Mouse (Mus musculus) midbrain, embryonic 14.5 days (tissue): ENCODE data around the gene Sik2. TPM values are rescaled to one million over a fixed set of nuclear protein-coding genes. Genes with fewer than 3 reads are reported as not detected.
A peak's percentile ranks its signal among the peaks of the same experiment; 100 is the strongest.

Experiments
- ATAC-seq: fragments of 200-750 bp; cut with Nextera tagmentation; 2 replicates; pipeline ENCODE4 v1.8.0; 2017; ENCODE audit warnings: moderate number of reproducible peaks, moderate library complexity; ENCODE audit not compliant: low FRiP score, low TSS enrichment
- DNase-seq: peaks from one replicate; pipeline ENCODE4 v3.0.0-alpha.2; 2015
- H3K27ac ChIP-seq: fragments of 300-500 bp; sonication (generic); replicated peaks from 2 replicates; pipeline ENCODE4 v1.5.1; 2014; ENCODE audit warnings: mild to moderate bottlenecking, low read depth, low read length, moderate library complexity
- H3K27me3 ChIP-seq: fragments of 300-500 bp; sonication (generic); 2 replicates; pipeline ENCODE4 v1.6.1; 2014; ENCODE audit warnings: low read length, control low read depth, mixed read lengths; ENCODE audit not compliant: control insufficient read depth, insufficient read depth
- H3K36me3 ChIP-seq: fragments of 300-500 bp; sonication (generic); 2 replicates; pipeline ENCODE4 v1.6.1; 2014; ENCODE audit warnings: low read length, control low read depth; ENCODE audit not compliant: control insufficient read depth, insufficient read depth
- H3K4me1 ChIP-seq: fragments of 300-500 bp; sonication (generic); 2 replicates; pipeline ENCODE4 v1.6.1; 2014; ENCODE audit warnings: mild to moderate bottlenecking, antibody characterized with exemption, low read length, control low read depth; ENCODE audit not compliant: control insufficient read depth, insufficient read depth
- H3K4me2 ChIP-seq: fragments of 300-500 bp; sonication (generic); 2 replicates; pipeline ENCODE4 v1.6.1; 2014; ENCODE audit warnings: mild to moderate bottlenecking, low read length, moderate library complexity
- H3K4me3 ChIP-seq: fragments of 300-500 bp; sonication (generic); replicated peaks from 2 replicates; pipeline ENCODE4 v1.5.1; 2014; ENCODE audit warnings: low read depth, low read length
- H3K9ac ChIP-seq: fragments of 300-500 bp; sonication (generic); replicated peaks from 2 replicates; pipeline ENCODE4 v1.6.1; 2014; ENCODE audit warnings: mild to moderate bottlenecking, low read length, moderate library complexity
- H3K9me3 ChIP-seq: fragments of 300-500 bp; sonication (generic); 2 replicates; pipeline ENCODE4 v1.6.1; 2016; ENCODE audit warnings: low read length, control low read depth, mixed read lengths; ENCODE audit not compliant: control insufficient read depth
- WGBS: fragments of 180-500 bp; shearing (Covaris S2); extraction: QIAGEN DNeasy Blood & Tissue Kit; methylation state at CpG from one replicate; pipeline ENCODE4 v1.1.7; 2014; 5-methylcytosine and 5-hydroxymethylcytosine counted together
- polyA plus RNA-seq: library from polyadenylated mRNA; unstranded; fragments of >200 nt; fragmentation: Nextera tagmentation; extraction: Ambion mirVana; gene quantifications from 2 replicates; pipeline ENCODE4 v1.2.1, GENCODE M21; 2014

Gene Sik2
- polyA plus RNA-seq, 1 experiment from 2014 or later, result 17.0 TPM

GRCm38 (mm10) chr9:51030147-51030546 lies 21.3 kb upstream of the Sik2 start:
- no peaks in the 10 kb centered on the region for H3K4me1 ChIP-seq
- DNase-seq (no peak), ATAC-seq (no peak)
- H3K9ac ChIP-seq, result no peak overlapping the region
- no peaks in the 10 kb centered on the region for H3K27me3 ChIP-seq
- 64% methylated on average over 1 of the region's 1 CpGs for WGBS
- no peaks in the 10 kb centered on the region for H3K36me3 ChIP-seq
- no peak overlapping the region for H3K27ac ChIP-seq
- H3K4me3 ChIP-seq, result no peak overlapping the region
- no peak overlapping the region for H3K4me2 ChIP-seq
- no peaks in the 10 kb centered on the region for H3K9me3 ChIP-seq

GRCm38 (mm10) chr9:51026952-51027351 lies 18.1 kb upstream of the Sik2 start:
- Histone ChIP-seq H3K4me2 (no peak overlapping the region), H3K27ac (no peak overlapping the region), H3K4me3 (no peak overlapping the region), H3K9me3 (no peaks in the 10 kb centered on the region), H3K36me3 (no peaks in the 10 kb centered on the region), H3K4me1 (no peaks in the 10 kb centered on the region), H3K9ac (no peak overlapping the region), H3K27me3 (no peaks in the 10 kb centered on the region)
- no peak for ATAC-seq
- WGBS, result 93% methylated on average over 1 of the region's 1 CpGs
- DNase-seq, result no peak

GRCm38 (mm10) chr9:51021123-51021795 lies 12.4 kb upstream of the Sik2 start:
- Histone ChIP-seq H3K4me3 (no peak overlapping the region), H3K9me3 (no peaks in the 10 kb centered on the region), H3K4me2 (no peak overlapping the region), H3K36me3 (no peaks in the 10 kb centered on the region), H3K27ac (no peak overlapping the region), H3K27me3 (no peaks in the 10 kb centered on the region), H3K4me1 (no peaks in the 10 kb centered on the region), H3K9ac (no peak overlapping the region)
- no peak for DNase-seq
- 93% methylated on average over 4 of the region's 4 CpGs for WGBS
- no peak for ATAC-seq

- Histone ChIP-seq H3K36me3 (no peaks in the 10 kb centered on the region), H3K27ac (no peak overlapping the region), H3K27me3 (no peaks in the 10 kb centered on the region), H3K9me3 (no peaks in the 10 kb centered on the region), H3K9ac (no peak overlapping the region), H3K4me2 (no peak overlapping the region), H3K4me1 (no peaks in the 10 kb centered on the region), H3K4me3 (no peak overlapping the region)
- 85% methylated on average over 3 of the region's 3 CpGs for WGBS
- ATAC-seq (no peak), DNase-seq (no peak)
These were observed 11.5 kb upstream of the Sik2 start for GRCm38 (mm10) chr9:51020351-51020750.

- H3K27ac ChIP-seq, result no peak overlapping the region
- no peaks in the 10 kb centered on the region for H3K27me3 ChIP-seq
- H3K9ac ChIP-seq, result no peak overlapping the region
- H3K4me2 ChIP-seq, result no peak overlapping the region
- no peaks in the 10 kb centered on the region for H3K9me3 ChIP-seq
- no peaks in the 10 kb centered on the region for H3K4me1 ChIP-seq
- H3K36me3 ChIP-seq, result no peaks in the 10 kb centered on the region
- ATAC-seq (no peak), DNase-seq (no peak)
- no peak overlapping the region for H3K4me3 ChIP-seq
- WGBS, result 82% methylated on average over 7 of the region's 7 CpGs
These were observed 10.8 kb upstream of the Sik2 start for GRCm38 (mm10) chr9:51019670-51020069.

- no peak overlapping the region for H3K4me2 ChIP-seq
- no peaks in the 10 kb centered on the region for H3K9me3 ChIP-seq
- H3K27me3 ChIP-seq, result 0 out of 2 replicates have a peak, but pooled peaks cover 2% of the 10 kb centered on the region
- 75% methylated on average over 4 of the region's 4 CpGs for WGBS
- no peaks in the 10 kb centered on the region for H3K4me1 ChIP-seq
- no peak overlapping the region for H3K9ac ChIP-seq
- H3K4me3 ChIP-seq, result no peak overlapping the region
- H3K27ac ChIP-seq, result no peak overlapping the region
- DNase-seq (no peak), ATAC-seq (no peak)
- no peaks in the 10 kb centered on the region for H3K36me3 ChIP-seq
These were observed 6.9 kb upstream of the Sik2 start for GRCm38 (mm10) chr9:51015732-51016131.

- Histone ChIP-seq H3K9me3 (no peaks in the 10 kb centered on the region), H3K27me3 (0 out of 2 replicates have a peak, but pooled peaks cover 2% of the 10 kb centered on the region), H3K9ac (no peak overlapping the region), H3K4me1 (no peaks in the 10 kb centered on the region), H3K36me3 (no peaks in the 10 kb centered on the region), H3K4me3 (no peak overlapping the region), H3K4me2 (no peak overlapping the region), H3K27ac (no peak overlapping the region)
- ATAC-seq (no peak), DNase-seq (no peak)
- WGBS, result 88% methylated on average over 1 of the region's 1 CpGs
These were observed 4.8 kb upstream of the Sik2 start for GRCm38 (mm10) chr9:51013644-51014043.

GRCm38 (mm10) chr9:51009656-51009950 lies 730 bp upstream of the Sik2 start:
- Histone ChIP-seq H3K36me3 (no peaks in the 10 kb centered on the region), H3K4me1 (no peaks in the 10 kb centered on the region; the same call in 1 of the 2 replicates), H3K9ac (peak overlapping the region; percentile 39; the same call in 1 of the 2 replicates), H3K4me2 (peak overlapping the region; percentile 61), H3K4me3 (peak overlapping the region; percentile 96), H3K9me3 (no peaks in the 10 kb centered on the region), H3K27me3 (0 out of 2 replicates have a peak, but pooled peaks cover 2% of the 10 kb centered on the region), H3K27ac (no peak overlapping the region)
- ATAC-seq (no peak), DNase-seq (no peak)
- 1% methylated on average over 6 of the region's 6 CpGs for WGBS

GRCm38 (mm10) chr9:51008068-51008840 lies 619 bp downstream of the Sik2 start:
- under 1% methylated on average over 65 of the region's 65 CpGs for WGBS
- Histone ChIP-seq H3K4me2 (peak overlapping the region; percentile 61), H3K27me3 (0 out of 2 replicates have a peak, but pooled peaks cover 2% of the 10 kb centered on the region), H3K27ac (peak overlapping the region; percentile 84), H3K4me3 (peak overlapping the region; percentile 96), H3K36me3 (no peaks in the 10 kb centered on the region), H3K4me1 (no peaks in the 10 kb centered on the region; the same call in 1 of the 2 replicates), H3K9me3 (no peaks in the 10 kb centered on the region), H3K9ac (peak overlapping the region; percentile 81)
- DNase-seq (peak; percentile 67), ATAC-seq (peak; percentile 65)
